Mouse (Mus musculus) forebrain, embryonic 16.5 days (tissue): ENCODE results near the gene Bloc1s2. TPM values are rescaled to one million over a fixed set of nuclear protein-coding genes. Genes with fewer than 3 reads are reported as not detected.

Source experiments
- ATAC-seq: fragments of 200-750 bp; cut with Nextera tagmentation; 2 replicates; pipeline ENCODE4 v1.8.0; 2017; ENCODE audit warnings: mild to moderate bottlenecking, moderate library complexity
- H3K27ac ChIP-seq: fragments of 300-500 bp; sonication (generic); 2 replicates; pipeline ENCODE4 v1.5.1; 2014; ENCODE audit warnings: low read length, control low read depth
- H3K27me3 ChIP-seq: fragments of 300-500 bp; sonication (generic); replicated peaks from 2 replicates; pipeline ENCODE4 v1.6.1; 2014; ENCODE audit warnings: low read length; ENCODE audit not compliant: control insufficient read depth, insufficient read depth
- H3K36me3 ChIP-seq: fragments of 300-500 bp; sonication (generic); 2 replicates; pipeline ENCODE4 v1.6.1; 2014; ENCODE audit not compliant: control insufficient read depth, insufficient read depth
- H3K4me1 ChIP-seq: fragments of 300-500 bp; sonication (generic); replicated peaks from 2 replicates; pipeline ENCODE4 v1.6.1; 2014; ENCODE audit warnings: low read length; ENCODE audit not compliant: control insufficient read depth, insufficient read depth
- H3K4me2 ChIP-seq: fragments of 300-500 bp; sonication (generic); 2 replicates; pipeline ENCODE4 v1.6.1; 2014; ENCODE audit warnings: mild to moderate bottlenecking, low read length, control low read depth
- H3K4me3 ChIP-seq: fragments of 300-500 bp; sonication (generic); replicated peaks from 2 replicates; pipeline ENCODE4 v1.5.1; 2014; ENCODE audit warnings: mild to moderate bottlenecking, low read length, control low read depth
- H3K9ac ChIP-seq: fragments of 300-500 bp; sonication (generic); replicated peaks from 2 replicates; pipeline ENCODE4 v1.6.1; 2014; ENCODE audit warnings: low read depth, low read length, control low read depth
- H3K9me3 ChIP-seq: fragments of 300-500 bp; sonication (generic); 2 replicates; pipeline ENCODE4 v1.6.1; 2016; ENCODE audit warnings: low read length; ENCODE audit not compliant: control insufficient read depth
- WGBS: fragments of 180-500 bp; shearing (Covaris S2); extraction: QIAGEN DNeasy Blood & Tissue Kit; methylation state at CpG from one replicate; pipeline ENCODE4 v1.1.7; 2014; 5-methylcytosine and 5-hydroxymethylcytosine counted together
- polyA plus RNA-seq: library from polyadenylated mRNA; unstranded; fragments of >200 nt; fragmentation: Nextera tagmentation; extraction: Ambion mirVana; gene quantifications from 2 replicates; pipeline ENCODE4 v1.2.1, GENCODE M21; 2015

Bloc1s2 gene
- polyA plus RNA-seq, 1 experiment from 2014 or later = 150 TPM

- no peak overlapping the region for H3K4me2 ChIP-seq
- no peaks in the 10 kb centered on the region for H3K27me3 ChIP-seq
- no peak for ATAC-seq
- peaks cover 21% of the 10 kb centered on the region for H3K4me1 ChIP-seq
- peaks cover 22% of the 10 kb centered on the region for H3K36me3 ChIP-seq
- H3K4me3 ChIP-seq = no peak overlapping the region
- H3K9ac ChIP-seq = no peak overlapping the region
- H3K9me3 ChIP-seq = no peaks in the 10 kb centered on the region
- no peak overlapping the region for H3K27ac ChIP-seq
These were observed 37.2 kb downstream of the Bloc1s2 start for GRCm38 (mm10) chr19:44108996-44109395.

GRCm38 (mm10) chr19:44107661-44108521 lies 38.4 kb downstream of the Bloc1s2 start:
- Histone ChIP-seq H3K9ac (peak overlapping the region; percentile 98), H3K27me3 (no peaks in the 10 kb centered on the region), H3K4me1 (peaks cover 21% of the 10 kb centered on the region), H3K4me3 (peak overlapping the region; percentile 89), H3K9me3 (no peaks in the 10 kb centered on the region), H3K36me3 (peaks cover 12% of the 10 kb centered on the region), H3K27ac (no peak overlapping the region), H3K4me2 (peak overlapping the region; percentile 88)
- WGBS = 28% methylated on average over 22 of the region's 22 CpGs
- peak; percentile 42 for ATAC-seq

GRCm38 (mm10) chr19:44106831-44107660 lies 39.2 kb downstream of the Bloc1s2 start, which contains the start of gene Chuk:
TSS of gene Chuk (minus strand) at chr19:44107480.
- ATAC-seq = peak; percentile 100
- Histone ChIP-seq H3K4me3 (peak within 1 kb of the TSS; percentile 89), H3K27me3 (no peaks in the 10 kb centered on the region), H3K9ac (peak within 1 kb of the TSS; percentile 98), H3K4me1 (peaks cover 21% of the 10 kb centered on the region), H3K4me2 (peak within 1 kb of the TSS; percentile 96), H3K27ac (peak within 1 kb of the TSS; percentile 55), H3K9me3 (no peaks in the 10 kb centered on the region), H3K36me3 (peaks cover 7% of the 10 kb centered on the region)
- under 1% methylated on average over 64 of the region's 67 CpGs for WGBS

- H3K9me3 ChIP-seq = no peaks in the 10 kb centered on the region
- no peak for ATAC-seq
- H3K27ac ChIP-seq = no peak overlapping the region
- no peak overlapping the region for H3K4me2 ChIP-seq
- H3K27me3 ChIP-seq = no peaks in the 10 kb centered on the region
- no peak overlapping the region for H3K9ac ChIP-seq
- H3K4me1 ChIP-seq = peaks cover 21% of the 10 kb centered on the region
- no peak overlapping the region for H3K4me3 ChIP-seq
- 0 out of 2 replicates have a peak, but pooled peaks cover 2% of the 10 kb centered on the region for H3K36me3 ChIP-seq
- WGBS = 89% methylated on average over 1 of the region's 1 CpGs
These were observed 41.9 kb downstream of the Bloc1s2 start for GRCm38 (mm10) chr19:44104393-44104792.

GRCm38 (mm10) chr19:44103001-44103400 lies 43.2 kb downstream of the Bloc1s2 start:
- no peak overlapping the region for H3K9ac ChIP-seq
- ATAC-seq = no peak
- H3K36me3 ChIP-seq = 0 out of 2 replicates have a peak, but pooled peaks cover 2% of the 10 kb centered on the region
- H3K4me2 ChIP-seq = no peak overlapping the region
- 79% methylated on average over 3 of the region's 3 CpGs for WGBS
- no peak overlapping the region for H3K4me3 ChIP-seq
- H3K27ac ChIP-seq = no peak overlapping the region
- H3K4me1 ChIP-seq = peaks cover 19% of the 10 kb centered on the region
- no peaks in the 10 kb centered on the region for H3K9me3 ChIP-seq
- no peaks in the 10 kb centered on the region for H3K27me3 ChIP-seq

- Histone ChIP-seq H3K27me3 (no peaks in the 10 kb centered on the region), H3K9me3 (no peaks in the 10 kb centered on the region), H3K4me1 (peaks cover 7% of the 10 kb centered on the region), H3K27ac (no peak overlapping the region), H3K9ac (no peak overlapping the region), H3K4me3 (no peak overlapping the region), H3K4me2 (no peak overlapping the region), H3K36me3 (peaks cover 15% of the 10 kb centered on the region)
- ATAC-seq = no peak
These were observed 45.4 kb downstream of the Bloc1s2 start for GRCm38 (mm10) chr19:44100840-44101239.

Other genes starting within 250 kb of the Bloc1s2 start
- 7.3 and 8.3 TPM in 2 replicates for gene Dnmbp, start 206.3 kb downstream of the Bloc1s2 start, polyA plus RNA-seq
- gene Cpn1, start 159.9 kb downstream of the Bloc1s2 start, polyA plus RNA-seq = 0.21 and 0.39 TPM in 2 replicates
- gene Cyp2c23, start 117.2 kb downstream of the Bloc1s2 start, polyA plus RNA-seq = not detected in 2 replicates
- gene Erlin1, start 76.7 kb downstream of the Bloc1s2 start, polyA plus RNA-seq = 20.8 and 23.5 TPM in 2 replicates
- 61.7 and 72.4 TPM in 2 replicates for gene Chuk, start 39.0 kb downstream of the Bloc1s2 start, polyA plus RNA-seq
- gene Cwf19l1, start 10.6 kb downstream of the Bloc1s2 start, polyA plus RNA-seq = 39.7 and 44.0 TPM in 2 replicates
- gene Pkd2l1, start 46.0 kb upstream of the Bloc1s2 start, polyA plus RNA-seq = not detected in 2 replicates
- 1.8 and 2.1 TPM in 2 replicates for gene Scd3, start 56.8 kb upstream of the Bloc1s2 start, polyA plus RNA-seq
- gene Scd2, start 147.2 kb upstream of the Bloc1s2 start, polyA plus RNA-seq = 290 and 318 TPM in 2 replicates
- gene Scd4, start 186.6 kb upstream of the Bloc1s2 start, polyA plus RNA-seq = 0.07 and 0.16 TPM in 2 replicates